Mouse (Mus musculus) embryonic facial prominence, embryonic 13.5 days (tissue): ENCODE measurements around the gene Rabep2. TPM values are rescaled to one million over a fixed set of nuclear protein-coding genes. Genes with fewer than 3 reads are reported as not detected.

Source experiments
- ATAC-seq: fragments of 200-750 bp; cut with Nextera tagmentation; 2 replicates; pipeline ENCODE4 v1.8.0; 2017; ENCODE audit warnings: low read depth; ENCODE audit not compliant: insufficient number of reproducible peaks, insufficient read depth, low FRiP score, low TSS enrichment
- H3K27ac ChIP-seq: fragments of 300-500 bp; sonication (generic); 2 replicates; pipeline ENCODE4 v1.5.1; 2015; ENCODE audit warnings: moderate library complexity, mild to moderate bottlenecking, inconsistent platforms
- H3K27me3 ChIP-seq: fragments of 300-500 bp; sonication (generic); 2 replicates; pipeline ENCODE4 v1.6.1; 2015; ENCODE audit warnings: mild to moderate bottlenecking, inconsistent platforms
- H3K36me3 ChIP-seq: fragments of 300-500 bp; sonication (generic); 2 replicates; pipeline ENCODE4 v1.6.1; 2015; ENCODE audit warnings: mild to moderate bottlenecking, inconsistent platforms
- H3K4me1 ChIP-seq: fragments of 300-500 bp; sonication (generic); 2 replicates; pipeline ENCODE4 v1.6.1; 2015; ENCODE audit warnings: inconsistent platforms
- H3K4me2 ChIP-seq: fragments of 300-500 bp; sonication (generic); 2 replicates; pipeline ENCODE4 v1.6.1; 2015; ENCODE audit warnings: moderate library complexity, mild to moderate bottlenecking, inconsistent platforms
- H3K4me3 ChIP-seq: fragments of 300-500 bp; sonication (generic); 2 replicates; pipeline ENCODE4 v1.5.1; 2015; ENCODE audit warnings: mild to moderate bottlenecking, inconsistent platforms
- H3K9ac ChIP-seq: fragments of 300-500 bp; sonication (generic); 2 replicates; pipeline ENCODE4 v1.6.1; 2015; ENCODE audit warnings: mild to moderate bottlenecking, inconsistent platforms
- H3K9me3 ChIP-seq: fragments of 300-500 bp; sonication (generic); 2 replicates; pipeline ENCODE4 v1.6.1; 2016; ENCODE audit warnings: inconsistent platforms
- WGBS: fragments of 180-500 bp; shearing (Covaris S2); methylation state at CpG from one replicate; pipeline ENCODE4 v1.1.7; 2015; ENCODE audit warnings: mixed read lengths; 5-methylcytosine and 5-hydroxymethylcytosine counted together
- polyA plus RNA-seq: library from polyadenylated mRNA; unstranded; fragments of >200 nt; fragmentation: Nextera tagmentation; extraction: Ambion mirVana; gene quantifications from 2 replicates; pipeline ENCODE4 v1.2.1, GENCODE M21; 2015

Rabep2 gene
- polyA plus RNA-seq, 1 experiment from 2014 or later, result 34.0 TPM

GRCm38 (mm10) chr7:126455242-126455641 lies 26.7 kb downstream of the Rabep2 start:
- H3K4me1 ChIP-seq, result no peaks in the 10 kb centered on the region
- H3K4me2 ChIP-seq, result no peak overlapping the region
- ATAC-seq, result no peak
- H3K4me3 ChIP-seq, result no peak overlapping the region
- 59% methylated on average over 2 of the region's 2 CpGs for WGBS
- no peaks in the 10 kb centered on the region for H3K36me3 ChIP-seq
- H3K27ac ChIP-seq, result no peak overlapping the region
- no peaks in the 10 kb centered on the region for H3K9me3 ChIP-seq
- no peak overlapping the region for H3K9ac ChIP-seq
- H3K27me3 ChIP-seq, result no peaks in the 10 kb centered on the region

DNA sequence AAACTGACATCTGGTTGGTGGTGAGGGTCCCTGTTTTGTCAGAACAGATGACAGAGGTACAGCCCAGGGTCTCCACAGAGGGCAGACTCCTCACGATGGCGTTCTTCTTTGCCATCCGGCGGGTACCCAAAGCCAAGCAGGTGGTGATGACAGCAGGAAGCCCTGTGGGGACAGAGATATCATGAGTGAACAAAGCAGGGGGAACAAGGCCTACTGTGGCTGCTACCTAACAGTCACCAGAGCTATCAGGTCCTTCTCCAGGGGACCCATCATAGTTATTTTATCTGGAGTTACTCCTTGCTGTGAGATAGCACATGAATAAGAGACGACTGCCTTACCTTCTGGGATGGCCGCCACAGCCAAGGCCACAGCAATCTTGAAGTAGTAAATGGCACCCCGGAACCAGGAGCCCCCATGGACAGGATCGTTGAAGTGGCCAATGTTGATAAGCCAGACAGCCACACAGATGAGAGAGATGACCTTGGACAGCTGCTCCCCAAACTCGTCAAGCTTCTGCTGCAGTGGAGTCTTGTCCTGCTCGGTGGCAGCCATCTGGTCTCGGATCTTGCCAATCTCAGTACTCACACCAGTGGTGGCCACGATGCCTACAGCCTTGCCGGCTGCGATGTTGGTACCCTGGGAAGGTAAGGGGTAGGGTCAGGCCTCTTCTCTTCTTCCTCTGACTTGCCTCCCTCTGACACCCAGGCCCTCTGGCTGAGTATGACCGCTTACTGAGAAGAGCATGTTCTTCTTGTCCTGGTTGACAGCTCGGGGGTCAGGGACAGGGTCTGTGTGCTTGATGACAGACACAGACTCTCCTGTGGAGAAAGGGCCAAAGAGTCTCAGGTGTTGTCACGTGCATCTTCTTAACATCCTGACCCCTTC lies 28.1 kb downstream of the Rabep2 start:
- H3K4me1 ChIP-seq, result peaks cover 10% of the 10 kb centered on the region
- ATAC-seq, result no peak
- no peak overlapping the region for H3K9ac ChIP-seq
- no peak overlapping the region for H3K4me3 ChIP-seq
- H3K36me3 ChIP-seq, result no peaks in the 10 kb centered on the region
- no peaks in the 10 kb centered on the region for H3K27me3 ChIP-seq
- no peak overlapping the region for H3K27ac ChIP-seq
- 86% methylated on average over 17 of the region's 17 CpGs for WGBS
- no peaks in the 10 kb centered on the region for H3K9me3 ChIP-seq
- H3K4me2 ChIP-seq, result no peak overlapping the region

DNA sequence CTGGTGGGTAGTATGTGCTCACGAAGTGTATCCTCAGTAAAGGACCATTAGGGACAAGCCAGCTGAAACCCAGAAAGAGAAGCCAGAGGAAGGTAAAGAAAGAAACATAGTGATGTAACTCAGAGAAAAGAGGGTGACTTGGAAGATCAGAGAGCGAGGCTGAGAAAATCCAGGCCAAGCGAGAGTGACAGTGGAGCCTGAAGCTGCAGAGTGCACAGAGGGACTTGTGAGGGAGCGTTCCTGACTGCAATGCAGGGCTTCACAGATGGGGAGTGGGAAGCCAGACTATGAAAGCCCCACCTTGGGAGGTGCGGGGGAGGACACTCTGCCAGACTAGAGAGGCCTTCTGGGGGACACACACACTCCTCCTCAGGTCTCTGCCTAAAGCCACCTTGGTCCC lies 29.7 kb downstream of the Rabep2 start:
- H3K4me3 ChIP-seq, result no peak overlapping the region
- H3K27me3 ChIP-seq, result no peaks in the 10 kb centered on the region
- 79% methylated on average over 5 of the region's 5 CpGs for WGBS
- no peaks in the 10 kb centered on the region for H3K36me3 ChIP-seq
- H3K9me3 ChIP-seq, result no peaks in the 10 kb centered on the region
- no peak overlapping the region for H3K27ac ChIP-seq
- no peak for ATAC-seq
- peaks cover 23% of the 10 kb centered on the region for H3K4me1 ChIP-seq
- no peak overlapping the region for H3K4me2 ChIP-seq
- 0 out of 2 replicates have a peak overlapping the region, but pooled peaks have one; percentile 17 for H3K9ac ChIP-seq

- Histone ChIP-seq H3K4me1 (peaks cover 31% of the 10 kb centered on the region), H3K9me3 (no peaks in the 10 kb centered on the region), H3K27me3 (no peaks in the 10 kb centered on the region), H3K9ac (0 out of 2 replicates have a peak overlapping the region, but pooled peaks have one; percentile 27), H3K36me3 (no peaks in the 10 kb centered on the region), H3K27ac (no peak overlapping the region), H3K4me3 (no peak overlapping the region), H3K4me2 (no peak overlapping the region)
- no peak for ATAC-seq
- WGBS, result 76% methylated on average over 11 of the region's 11 CpGs
These were observed 30.5 kb downstream of the Rabep2 start for GRCm38 (mm10) chr7:126458844-126459618.

DNA sequence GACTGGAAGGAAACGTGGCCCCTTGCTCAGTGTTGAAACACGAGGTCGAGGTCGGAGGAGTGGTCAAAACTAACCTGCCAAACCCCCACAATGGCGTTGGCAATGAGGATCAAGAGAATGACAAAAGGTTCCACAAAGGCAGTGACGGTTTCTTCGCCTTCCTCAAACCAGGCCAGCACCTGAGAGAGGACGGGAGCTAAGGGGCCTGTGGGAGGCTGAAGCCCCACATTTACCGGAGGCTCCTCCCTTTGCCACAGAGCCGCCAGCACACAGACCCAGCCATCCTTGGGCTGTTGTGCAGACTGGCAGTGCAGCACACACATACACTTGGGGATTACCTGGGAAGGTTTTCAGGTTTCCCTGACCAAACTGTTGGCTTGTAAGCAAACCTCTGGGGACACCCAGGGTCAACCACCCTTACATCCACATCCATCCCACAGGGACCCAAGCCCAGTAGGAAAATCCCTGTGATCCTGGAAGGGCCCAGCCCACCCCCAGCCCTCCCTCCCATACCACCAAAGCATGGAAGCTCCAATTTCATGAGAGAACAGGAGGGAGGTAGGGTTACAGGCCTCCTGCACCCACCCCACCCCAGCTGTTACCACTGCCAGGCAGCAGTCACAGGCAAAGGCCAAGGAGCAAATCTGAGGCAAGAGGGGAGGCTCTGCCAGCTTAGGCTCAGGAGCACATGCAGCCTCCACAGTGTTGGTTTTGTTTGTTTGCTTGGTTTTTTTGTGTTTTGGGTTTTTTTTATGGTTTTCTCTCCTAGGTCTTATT lies 32.3 kb downstream of the Rabep2 start:
- Histone ChIP-seq H3K27ac (peak overlapping the region; percentile 29), H3K4me3 (no peak overlapping the region)
- WGBS, result 45% methylated on average over 10 of the region's 10 CpGs

DNA sequence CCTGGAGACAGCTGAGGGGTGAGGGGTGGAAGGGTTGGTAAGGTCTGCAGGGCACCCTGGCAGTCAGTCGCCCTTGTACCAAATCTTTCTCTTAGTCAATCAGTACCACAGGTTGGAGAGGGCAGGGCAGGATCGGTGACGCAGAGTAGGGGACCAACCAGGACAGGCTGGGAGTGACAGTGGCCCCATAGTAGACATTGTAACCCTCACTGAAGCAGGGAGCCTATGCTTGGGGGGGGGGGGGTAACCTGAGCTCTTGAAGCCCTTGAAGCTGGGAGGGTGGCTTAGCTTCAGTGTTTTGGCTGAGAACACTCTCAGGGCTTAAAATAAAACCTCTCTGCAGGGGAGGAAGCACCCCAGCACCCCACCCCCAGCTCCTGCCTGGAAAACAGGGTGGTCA lies 33.1 kb downstream of the Rabep2 start:
- H3K4me3 ChIP-seq, result no peak overlapping the region
- peaks cover 36% of the 10 kb centered on the region for H3K4me1 ChIP-seq
- H3K36me3 ChIP-seq, result peaks cover 5% of the 10 kb centered on the region
- H3K9me3 ChIP-seq, result no peaks in the 10 kb centered on the region
- no peak overlapping the region for H3K4me2 ChIP-seq
- H3K27me3 ChIP-seq, result no peaks in the 10 kb centered on the region
- 63% methylated on average over 3 of the region's 3 CpGs for WGBS
- peak overlapping the region; percentile 17; the same call in 1 of the 2 replicates for H3K9ac ChIP-seq
- ATAC-seq, result no peak
- H3K27ac ChIP-seq, result peak overlapping the region; percentile 29; the same call in 1 of the 2 replicates

More for the DNA sequence above, 32.3 kb downstream of the Rabep2 start:
- Histone ChIP-seq H3K9me3 (no peaks in the 10 kb centered on the region), H3K4me1 (peaks cover 36% of the 10 kb centered on the region), H3K27me3 (no peaks in the 10 kb centered on the region), H3K4me2 (no peak overlapping the region), H3K36me3 (no peaks in the 10 kb centered on the region), H3K9ac (0 out of 2 replicates have a peak overlapping the region, but pooled peaks have one; percentile 17)
- ATAC-seq, result no peak

DNA sequence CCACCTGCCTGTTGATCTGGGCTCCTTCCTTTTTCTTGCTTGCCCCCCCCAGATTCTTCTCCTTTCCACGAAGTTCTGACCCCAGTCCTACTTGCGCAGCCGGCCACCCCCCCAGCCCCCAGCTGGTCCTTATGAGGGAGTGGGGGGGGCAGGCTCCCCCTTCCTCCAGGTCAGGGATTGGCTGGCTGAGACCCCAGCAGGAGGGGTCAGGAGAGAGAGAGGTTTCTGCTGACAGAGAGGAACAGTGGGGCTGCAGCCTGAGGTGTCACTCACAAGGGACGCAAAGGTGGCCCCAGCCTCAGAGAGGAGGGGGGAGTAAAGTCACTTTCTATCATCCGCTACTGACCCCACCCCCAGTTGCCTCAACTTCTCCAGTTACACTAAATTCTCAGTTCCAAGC lies 34.4 kb downstream of the Rabep2 start, which contains the start of gene Atp2a1:
TSS of gene Atp2a1 (minus strand) at position 105 of the 400 bp plus-strand sequence.
- ATAC-seq, result no peak
- WGBS, result 50% methylated on average over 5 of the region's 5 CpGs
- no peaks in the 10 kb centered on the region for H3K27me3 ChIP-seq
- H3K9me3 ChIP-seq, result no peaks in the 10 kb centered on the region
- H3K4me3 ChIP-seq, result no peak within 1 kb of the TSS
- H3K9ac ChIP-seq, result peak within 1 kb of the TSS; percentile 54
- no peak within 1 kb of the TSS for H3K4me2 ChIP-seq
- H3K27ac ChIP-seq, result no peak within 1 kb of the TSS
- peaks cover 36% of the 10 kb centered on the region for H3K4me1 ChIP-seq
- peaks cover 19% of the 10 kb centered on the region for H3K36me3 ChIP-seq

- Histone ChIP-seq H3K36me3 (peaks cover 24% of the 10 kb centered on the region), H3K4me1 (peaks cover 36% of the 10 kb centered on the region), H3K27me3 (no peaks in the 10 kb centered on the region), H3K9me3 (no peaks in the 10 kb centered on the region), H3K4me3 (no peak overlapping the region), H3K9ac (peak overlapping the region; percentile 54; the same call in 1 of the 2 replicates), H3K4me2 (no peak overlapping the region), H3K27ac (no peak overlapping the region)
- WGBS, result 48% methylated on average over 4 of the region's 4 CpGs
- no peak for ATAC-seq
These were observed 35.0 kb downstream of the Rabep2 start for GRCm38 (mm10) chr7:126463547-126463946.

DNA sequence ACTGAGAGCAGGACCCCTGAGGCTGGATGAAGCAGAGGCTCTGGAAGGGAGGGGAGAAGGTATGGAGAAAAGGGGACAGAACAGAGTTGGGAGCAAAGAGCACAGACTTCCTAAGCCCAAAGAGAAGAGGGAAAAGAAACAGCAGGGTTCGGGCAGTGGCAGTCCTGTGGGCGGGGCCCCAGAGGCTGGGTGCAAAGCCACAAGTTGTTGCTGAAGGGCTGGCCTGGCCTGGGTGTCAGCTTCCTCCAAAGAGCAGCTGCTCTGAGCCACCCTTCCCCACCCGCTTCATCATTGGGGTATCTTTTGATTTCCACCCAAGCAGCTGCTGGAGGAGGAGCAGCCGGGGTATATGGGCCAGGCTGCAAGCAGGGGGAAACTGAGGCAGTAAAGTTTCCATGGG lies 35.6 kb downstream of the Rabep2 start:
- no peaks in the 10 kb centered on the region for H3K27me3 ChIP-seq
- H3K27ac ChIP-seq, result no peak overlapping the region
- H3K4me3 ChIP-seq, result no peak overlapping the region
- peaks cover 30% of the 10 kb centered on the region for H3K36me3 ChIP-seq
- no peaks in the 10 kb centered on the region for H3K9me3 ChIP-seq
- 54% methylated on average over 4 of the region's 4 CpGs for WGBS
- H3K9ac ChIP-seq, result peak overlapping the region; percentile 54; the same call in 1 of the 2 replicates
- no peak overlapping the region for H3K4me2 ChIP-seq
- H3K4me1 ChIP-seq, result peaks cover 36% of the 10 kb centered on the region
- ATAC-seq, result no peak

- Histone ChIP-seq H3K4me3 (no peak overlapping the region), H3K36me3 (peaks cover 37% of the 10 kb centered on the region), H3K9me3 (no peaks in the 10 kb centered on the region), H3K27ac (peak overlapping the region; percentile 28; the same call in 1 of the 2 replicates), H3K4me2 (no peak overlapping the region), H3K4me1 (peaks cover 36% of the 10 kb centered on the region), H3K9ac (0 out of 2 replicates have a peak overlapping the region, but pooled peaks have one; percentile 27), H3K27me3 (no peaks in the 10 kb centered on the region)
- ATAC-seq, result no peak
- 43% methylated on average over 5 of the region's 5 CpGs for WGBS
These were observed 36.3 kb downstream of the Rabep2 start for GRCm38 (mm10) chr7:126464836-126465235.
